Mouse (Mus musculus): Measurements from ENCODE around the gene Vma21-ps.
"Not testable (repeated sequence)": the region's sequence is repeated elsewhere in the genome, so short reads cannot be mapped to it uniquely, and the experiment has no call there.

Gene Vma21-ps

GRCm38 (mm10) chr4:52497144-52497543, at the start of gene Vma21-ps:
Gene Vma21-ps, minus strand, starts transcription at chr4:52497244.
- not testable (repeated sequence) for DNase-seq

- no peak for DNase-seq
These were observed 46.0 kb upstream of the Vma21-ps start for GRCm38 (mm10) chr4:52543001-52543400.

GRCm38 (mm10) chr4:52530636-52531035, 33.6 kb upstream of the Vma21-ps start:
- DNase-seq, result no peak

DNA sequence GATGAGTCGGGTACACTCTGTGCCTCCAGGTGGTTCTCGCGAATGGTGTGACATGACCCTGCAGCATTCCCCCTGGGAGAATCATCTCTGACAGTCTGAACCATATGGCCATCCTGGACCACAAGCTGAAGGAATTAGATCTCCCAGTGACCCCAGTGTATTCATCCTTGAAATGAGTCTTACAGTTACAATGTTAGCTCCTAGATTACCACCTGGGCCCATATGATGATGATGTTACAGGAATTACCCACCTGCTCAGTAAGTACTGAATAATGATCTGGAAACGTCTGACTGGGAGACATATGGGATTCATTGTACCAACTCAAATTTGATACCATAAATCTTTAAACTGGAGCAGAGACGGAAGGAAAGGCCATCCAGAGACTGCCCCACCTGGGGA, 29.4 kb upstream of the Vma21-ps start:
- no peak for DNase-seq

GRCm38 (mm10) chr4:52519301-52519700, 22.3 kb upstream of the Vma21-ps start:
- no peak for DNase-seq

DNA sequence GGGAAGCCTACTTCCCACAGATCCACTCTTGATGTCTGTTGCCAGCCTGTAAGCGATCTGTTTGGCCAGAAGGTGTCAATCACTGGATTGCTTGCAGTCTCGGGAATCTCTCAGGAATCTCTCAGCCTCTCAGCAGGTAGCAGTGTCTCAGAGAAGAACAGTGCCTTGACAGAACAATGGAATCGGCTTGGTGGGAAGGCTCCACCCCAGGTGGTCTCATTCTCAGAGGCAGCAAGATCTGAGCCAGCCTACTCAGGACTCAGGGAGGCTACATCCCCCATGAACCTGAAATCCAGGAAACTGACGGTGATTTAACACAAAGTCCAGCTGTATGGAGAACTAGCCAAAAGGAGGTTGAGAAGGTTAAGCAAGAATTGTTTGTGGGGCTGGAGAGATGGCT, 20.5 kb upstream of the Vma21-ps start:
- DNase-seq, result no peak

GRCm38 (mm10) chr4:52487486-52487885, 9.6 kb downstream of the Vma21-ps start:
- no peak for DNase-seq

DNA sequence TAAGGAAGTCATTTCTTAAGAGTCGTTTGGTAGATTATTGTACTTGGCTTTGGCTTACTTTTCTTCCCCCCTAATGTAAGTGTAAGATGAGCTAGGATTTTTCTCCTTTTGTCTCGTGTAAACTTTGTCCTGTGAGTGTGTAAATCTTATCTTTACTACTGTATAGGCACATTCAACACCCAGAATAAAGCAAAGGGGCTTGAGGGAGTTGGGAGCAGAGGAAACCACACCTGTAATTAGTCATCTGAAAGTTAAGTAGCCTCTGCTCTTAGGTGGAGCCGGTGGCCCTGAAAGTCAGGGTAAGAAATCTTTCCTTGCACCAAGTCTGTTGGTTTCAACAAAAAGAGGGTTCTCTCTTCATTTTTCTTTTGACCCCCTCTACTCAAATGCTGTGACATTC, 23.6 kb downstream of the Vma21-ps start:
- no peak for DNase-seq

GRCm38 (mm10) chr4:52461321-52461720, 35.7 kb downstream of the Vma21-ps start:
- no peak for DNase-seq

GRCm38 (mm10) chr4:52459726-52460125, 37.3 kb downstream of the Vma21-ps start:
- DNase-seq, result no peak

Data from cerebellum, adult 11-12 months (tissue).